ENCODE assay signal across 23 mouse cellular contexts in the genomic region with DNA sequence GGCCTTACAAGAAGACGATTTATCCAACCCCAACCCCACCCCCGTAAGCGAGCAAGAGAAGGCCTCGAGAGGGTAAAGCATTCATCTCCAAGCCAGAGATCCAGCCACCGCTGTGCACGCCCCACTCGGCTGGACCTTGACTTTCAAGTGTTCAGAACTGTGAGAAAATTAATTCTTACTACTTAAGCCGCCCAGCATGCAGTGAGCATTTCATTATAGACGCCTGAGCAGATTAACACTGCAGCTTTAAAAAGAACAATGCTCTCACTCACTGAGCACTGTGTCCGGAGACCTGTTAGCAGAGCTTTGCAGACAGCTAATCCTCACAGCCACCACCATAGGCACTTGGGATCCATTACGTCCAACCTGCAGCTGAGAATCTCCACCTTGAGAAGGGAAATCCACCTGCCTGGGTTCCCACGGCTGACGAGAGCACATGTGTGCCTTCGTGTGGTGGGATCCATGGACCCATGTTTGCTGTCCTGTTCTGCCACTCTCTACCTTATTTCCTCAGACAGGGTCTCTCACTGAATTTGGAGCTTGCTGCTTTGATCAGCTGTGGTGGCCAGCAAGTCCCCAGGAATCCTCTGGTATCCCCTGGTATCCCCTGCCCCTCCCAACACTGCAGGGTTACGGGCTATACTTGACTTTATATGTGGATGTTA.
DNase-seq lines count a peak whose midpoint lies in the region; ATAC-seq lines count a peak whose summit lies in the region.
"Had no signal": no experiment of that assay in that cellular context is flagged by ENCODE, and none has a peak within 500 bp of the region (broad histone marks: within the 10 kb centered on the region; RNA-seq: fewer than 3 reads in every experiment).

No protein-coding gene starts in this region.

- peaks cover 11% of the 10 kb centered on the region for H3K9me3 ChIP-seq in forebrain, embryonic 10.5 days
- H3K9me3 ChIP-seq in forebrain, embryonic 13.5 days (replicated peaks), result 0 out of 2 replicates have a peak, but pooled peaks cover 2% of the 10 kb centered on the region
- H3K9me3 ChIP-seq in hindbrain, embryonic 14.5 days (ENCODE audit: control insufficient read depth, low read length), result no peaks in the 10 kb centered on the region
- H3K9me3 ChIP-seq in hindbrain, embryonic 11.5 days (ENCODE audit: control insufficient read depth, low read length), result no peaks in the 10 kb centered on the region
- H3K9me3 ChIP-seq in midbrain, embryonic 14.5 days (ENCODE audit: control insufficient read depth, low read length), result 0 out of 2 replicates have a peak, but pooled peaks cover under 1% of the 10 kb centered on the region
- H3K9me3 ChIP-seq: embryonic facial prominence, embryonic 15.5 days; G1E; liver, embryonic 15.5 days; stomach, embryonic 15.5 days had no signal

- no peak for ATAC-seq in forebrain, embryonic 13.5 days
- 0 out of 2 replicates have a peak, but pooled peaks have one; percentile 31 for ATAC-seq in hindbrain, embryonic 14.5 days (ENCODE audit: low FRiP score)
- no peak; the same call in 1 of the 2 replicates for ATAC-seq in hindbrain, embryonic 11.5 days (ENCODE audit: low FRiP score)
- no peak for ATAC-seq in midbrain, embryonic 14.5 days (ENCODE audit: low FRiP score, low TSS enrichment)

- H3K36me3 ChIP-seq in forebrain, embryonic 10.5 days (replicated peaks), result no peaks in the 10 kb centered on the region
- no peaks in the 10 kb centered on the region for H3K36me3 ChIP-seq in forebrain, embryonic 13.5 days (ENCODE audit: poor library complexity, severe bottlenecking)
- H3K36me3 ChIP-seq in hindbrain, embryonic 14.5 days (replicated peaks; ENCODE audit: control insufficient read depth, insufficient read depth), result no peaks in the 10 kb centered on the region
- H3K36me3 ChIP-seq in hindbrain, embryonic 11.5 days (ENCODE audit: control insufficient read depth, insufficient read depth, low read length), result no peaks in the 10 kb centered on the region
- H3K36me3 ChIP-seq in midbrain, embryonic 14.5 days (ENCODE audit: control insufficient read depth, insufficient read depth, low read length), result no peaks in the 10 kb centered on the region
- H3K36me3 ChIP-seq: embryonic facial prominence, embryonic 15.5 days; G1E; liver, embryonic 15.5 days; stomach, embryonic 15.5 days had no signal

- 18% methylated on average over 15 of the region's 15 CpGs for WGBS in forebrain, embryonic 10.5 days
- 10% methylated on average over 15 of the region's 15 CpGs for WGBS in forebrain, embryonic 13.5 days
- 39% methylated on average over 15 of the region's 15 CpGs for WGBS in hindbrain, embryonic 14.5 days
- WGBS in hindbrain, embryonic 11.5 days, result 57% methylated on average over 15 of the region's 15 CpGs
- 8% methylated on average over 15 of the region's 15 CpGs for WGBS in midbrain, embryonic 14.5 days

- H3K27me3 ChIP-seq in forebrain, embryonic 10.5 days (ENCODE audit: poor library complexity, severe bottlenecking), result peaks cover 90% of the 10 kb centered on the region
- H3K27me3 ChIP-seq in forebrain, embryonic 13.5 days, result peaks cover 2% of the 10 kb centered on the region; the same call in 1 of the 2 replicates
- H3K27me3 ChIP-seq in hindbrain, embryonic 14.5 days (ENCODE audit: control insufficient read depth, insufficient read depth, low read length), result no peaks in the 10 kb centered on the region; the same call in 1 of the 2 replicates
- H3K27me3 ChIP-seq in hindbrain, embryonic 11.5 days (ENCODE audit: control insufficient read depth, insufficient read depth, low read length), result no peaks in the 10 kb centered on the region
- no peaks in the 10 kb centered on the region; the same call in 1 of the 2 replicates for H3K27me3 ChIP-seq in midbrain, embryonic 14.5 days (ENCODE audit: control insufficient read depth, insufficient read depth, low read length)
- H3K27me3 ChIP-seq: embryonic facial prominence, embryonic 15.5 days; liver, embryonic 15.5 days; stomach, embryonic 15.5 days had no signal

- peak; percentile 65 for DNase-seq in forebrain, embryonic 10.5 days (ENCODE audit: extremely low spot score, low spot score)
- DNase-seq in hindbrain, embryonic 14.5 days (ENCODE audit: low spot score), result no peak
- DNase-seq in hindbrain, embryonic 11.5 days (ENCODE audit: low spot score), result no peak
- DNase-seq in midbrain, embryonic 14.5 days, result peak; percentile 74
- no peak for DNase-seq in spleen, postnatal 14 days (ENCODE audit: low spot score in 2 of 2)
- no peak for DNase-seq in spleen, postnatal 36 days (ENCODE audit: low spot score in 2 of 2)
- no peak for DNase-seq in frontal cortex, adult 2 months (ENCODE audit: extremely low spot score in 1 of 2, low spot score in 1 of 2)
- DNase-seq: adrenal gland, postnatal 36 days; cerebellum, adult 18-20 months; heart, postnatal 4 days; kidney, adult 8-10 months; kidney, postnatal 14 days; layer of hippocampus, postnatal 36 days; spleen, adult 18-20 months; thymus, adult 18-20 months; thymus, postnatal 4 days had no signal

- H3K4me3 ChIP-seq in forebrain, embryonic 10.5 days, result no peak overlapping the region
- H3K4me3 ChIP-seq in forebrain, embryonic 13.5 days, result no peak overlapping the region
- H3K4me3 ChIP-seq in hindbrain, embryonic 14.5 days (replicated peaks; ENCODE audit: low read length), result no peak overlapping the region
- no peak overlapping the region for H3K4me3 ChIP-seq in hindbrain, embryonic 11.5 days (ENCODE audit: low read depth, low read length)
- H3K4me3 ChIP-seq in midbrain, embryonic 14.5 days (replicated peaks; ENCODE audit: low read depth, low read length), result no peak overlapping the region
- H3K4me3 ChIP-seq: embryonic facial prominence, embryonic 15.5 days; layer of hippocampus, adult 2 months; liver, embryonic 15.5 days; stomach, embryonic 15.5 days had no signal

- H3K9ac ChIP-seq in forebrain, embryonic 13.5 days, result no peak overlapping the region
- no peak overlapping the region for H3K9ac ChIP-seq in hindbrain, embryonic 14.5 days
- H3K9ac ChIP-seq in hindbrain, embryonic 11.5 days (ENCODE audit: low read depth, low read length), result no peak overlapping the region
- no peak overlapping the region for H3K9ac ChIP-seq in midbrain, embryonic 14.5 days (replicated peaks; ENCODE audit: low read length)
- H3K9ac ChIP-seq: embryonic facial prominence, embryonic 15.5 days; liver, embryonic 15.5 days; stomach, embryonic 15.5 days had no signal

- H3K27ac ChIP-seq in forebrain, embryonic 10.5 days, result peak overlapping the region; percentile 64
- no peak overlapping the region for H3K27ac ChIP-seq in forebrain, embryonic 13.5 days
- H3K27ac ChIP-seq in hindbrain, embryonic 14.5 days, result no peak overlapping the region
- H3K27ac ChIP-seq in hindbrain, embryonic 11.5 days (ENCODE audit: low read depth, low read length), result no peak overlapping the region
- no peak overlapping the region for H3K27ac ChIP-seq in midbrain, embryonic 14.5 days (replicated peaks; ENCODE audit: low read depth, low read length)
- H3K27ac ChIP-seq: embryonic facial prominence, embryonic 15.5 days; layer of hippocampus, adult 2 months; liver, embryonic 15.5 days; macrophage; stomach, embryonic 15.5 days had no signal

- H3K4me2 ChIP-seq in forebrain, embryonic 13.5 days, result no peak overlapping the region
- no peak overlapping the region for H3K4me2 ChIP-seq in hindbrain, embryonic 14.5 days (replicated peaks)
- no peak overlapping the region for H3K4me2 ChIP-seq in hindbrain, embryonic 11.5 days (replicated peaks; ENCODE audit: low read depth, low read length)
- H3K4me2 ChIP-seq in midbrain, embryonic 14.5 days (ENCODE audit: low read length), result no peak overlapping the region
- H3K4me2 ChIP-seq: embryonic facial prominence, embryonic 15.5 days; liver, embryonic 15.5 days; stomach, embryonic 15.5 days had no signal

- peaks cover 19% of the 10 kb centered on the region for H3K4me1 ChIP-seq in forebrain, embryonic 10.5 days
- peaks cover 10% of the 10 kb centered on the region; the same call in 1 of the 2 replicates for H3K4me1 ChIP-seq in forebrain, embryonic 13.5 days
- H3K4me1 ChIP-seq in hindbrain, embryonic 14.5 days (replicated peaks; ENCODE audit: control insufficient read depth, insufficient read depth, low read length), result no peaks in the 10 kb centered on the region
- 0 out of 2 replicates have a peak, but pooled peaks cover 2% of the 10 kb centered on the region for H3K4me1 ChIP-seq in hindbrain, embryonic 11.5 days (replicated peaks; ENCODE audit: control insufficient read depth, insufficient read depth, low read length)
- H3K4me1 ChIP-seq in midbrain, embryonic 14.5 days (ENCODE audit: control insufficient read depth, insufficient read depth, low read length), result peaks cover 8% of the 10 kb centered on the region; the same call in 1 of the 2 replicates
- H3K4me1 ChIP-seq: embryonic facial prominence, embryonic 15.5 days; liver, embryonic 15.5 days; stomach, embryonic 15.5 days had no signal

Comparison
In these comparisons a context has a peak if more than half of its experiments do, and no peak if none do; other contexts are left out.
1. DNase-seq: peak in forebrain, embryonic 10.5 days (single experiment) and midbrain, embryonic 14.5 days (single experiment); none in hindbrain, embryonic 14.5 days (single experiment), hindbrain, embryonic 11.5 days (single experiment), spleen, postnatal 14 days (0 of 2), spleen, postnatal 36 days (0 of 2) and frontal cortex, adult 2 months (0 of 2).